19 mouse cellular contexts compared by ENCODE assay signal in the genomic region with DNA sequence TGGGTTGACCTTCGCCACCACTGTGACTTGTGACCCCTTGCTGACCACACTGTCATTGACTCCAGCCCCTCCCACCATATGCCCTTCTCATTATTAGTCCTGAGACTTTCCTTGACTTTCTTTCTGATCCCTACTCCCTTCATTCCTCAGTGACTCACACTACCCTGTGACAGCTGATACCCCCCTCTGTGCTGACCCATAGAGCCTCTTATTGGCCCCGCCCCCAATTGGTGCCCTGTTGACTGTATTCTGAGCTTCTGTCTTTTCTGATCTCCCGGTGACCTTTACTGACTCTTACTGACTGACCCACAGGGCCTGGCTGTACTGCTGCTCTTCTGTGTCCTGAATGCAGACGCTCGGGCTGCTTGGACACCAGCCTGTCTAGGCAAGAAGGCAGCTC. TPM values are rescaled to one million over a fixed set of nuclear protein-coding genes. Genes with fewer than 3 reads are reported as not detected.
DNase-seq lines count a peak whose midpoint lies in the region; ATAC-seq and TF ChIP-seq lines count a peak whose summit lies in the region.
"Had no signal": no experiment of that assay in that cellular context is flagged by ENCODE, and none has a peak within 500 bp of the region (broad histone marks: within the 10 kb centered on the region; RNA-seq: fewer than 3 reads in every experiment).

No protein-coding gene starts in this region.

- no peaks in the 10 kb centered on the region for H3K27me3 ChIP-seq in hindbrain, embryonic 11.5 days (ENCODE audit: control insufficient read depth, insufficient read depth, low read length)
- H3K27me3 ChIP-seq in hindbrain, embryonic 14.5 days (ENCODE audit: control insufficient read depth, insufficient read depth, low read length): no peaks in the 10 kb centered on the region
- H3K27me3 ChIP-seq in C2C12 (ENCODE audit: control insufficient read depth, insufficient read depth, insufficient read length): peaks cover 21% of the 10 kb centered on the region
- peaks cover 24% of the 10 kb centered on the region for H3K27me3 ChIP-seq in myocyte (ENCODE audit: control insufficient read depth, insufficient read depth, insufficient read length)
- no peaks in the 10 kb centered on the region for H3K27me3 ChIP-seq in intestine, postnatal 0 days (replicated peaks; ENCODE audit: control insufficient read depth, insufficient read depth, low read length)
- H3K27me3 ChIP-seq: forebrain, embryonic 13.5 days had no signal

- 63% methylated on average over 5 of the region's 5 CpGs for WGBS in hindbrain, embryonic 11.5 days
- WGBS in hindbrain, embryonic 14.5 days: 64% methylated on average over 5 of the region's 5 CpGs
- WGBS in intestine, postnatal 0 days: 76% methylated on average over 5 of the region's 5 CpGs

- H3K79me2 ChIP-seq in C2C12 (ENCODE audit: control insufficient read depth, insufficient read depth) (no peaks in the 10 kb centered on the region), myocyte (ENCODE audit: control insufficient read depth, insufficient read depth) (no peaks in the 10 kb centered on the region)

- H3K4me2 ChIP-seq in hindbrain, embryonic 11.5 days (replicated peaks; ENCODE audit: low read depth, low read length): no peak overlapping the region
- H3K4me2 ChIP-seq in hindbrain, embryonic 14.5 days (replicated peaks): no peak overlapping the region
- peak overlapping the region; percentile 44 for H3K4me2 ChIP-seq in myocyte (ENCODE audit: low read depth)
- no peak overlapping the region for H3K4me2 ChIP-seq in intestine, postnatal 0 days (replicated peaks; ENCODE audit: low read depth)
- H3K4me2 ChIP-seq: forebrain, embryonic 13.5 days; heart, embryonic 12.5 days had no signal

- DNase-seq in adrenal gland, adult 2 months: peak; percentile 56
- DNase-seq in adrenal gland, postnatal 4 days (ENCODE audit: low spot score in 2 of 2): no peak
- no peak for DNase-seq in hindbrain, embryonic 11.5 days (ENCODE audit: low spot score)
- no peak for DNase-seq in hindbrain, embryonic 14.5 days (ENCODE audit: low spot score)
- DNase-seq: cerebellum, adult 2 months; cerebellum, postnatal 10 days; forebrain, postnatal 0 days; gastrocnemius, postnatal 25 days; kidney, adult 18-20 months had no signal

- ATAC-seq in hindbrain, embryonic 11.5 days (ENCODE audit: low FRiP score): 0 out of 2 replicates have a peak, but pooled peaks have one; percentile 4
- no peak for ATAC-seq in hindbrain, embryonic 14.5 days (ENCODE audit: low FRiP score)
- no peak for ATAC-seq in intestine, postnatal 0 days
- ATAC-seq: forebrain, embryonic 13.5 days; forebrain, postnatal 0 days; hindbrain, embryonic 16.5 days; inflammation-experienced regulatory T-cells, adult 6 months had no signal

- H3K27ac ChIP-seq in hindbrain, embryonic 11.5 days (ENCODE audit: low read depth, low read length): no peak overlapping the region
- no peak overlapping the region for H3K27ac ChIP-seq in hindbrain, embryonic 14.5 days
- H3K27ac ChIP-seq in intestine, postnatal 0 days (ENCODE audit: low read depth, low read length): no peak overlapping the region
- H3K27ac ChIP-seq: embryonic facial prominence, embryonic 10.5 days; forebrain, embryonic 13.5 days; gastrocnemius, adult 2 months; hindbrain, embryonic 10.5 days had no signal

- H3K9ac ChIP-seq in hindbrain, embryonic 11.5 days (ENCODE audit: low read depth, low read length): no peak overlapping the region
- no peak overlapping the region for H3K9ac ChIP-seq in hindbrain, embryonic 14.5 days
- no peak overlapping the region for H3K9ac ChIP-seq in intestine, postnatal 0 days (ENCODE audit: low read depth, low read length)
- H3K9ac ChIP-seq: forebrain, embryonic 13.5 days; forebrain, postnatal 0 days; heart, embryonic 12.5 days had no signal

- no peaks in the 10 kb centered on the region for H3K4me1 ChIP-seq in hindbrain, embryonic 11.5 days (replicated peaks; ENCODE audit: control insufficient read depth, insufficient read depth, low read length)
- H3K4me1 ChIP-seq in hindbrain, embryonic 14.5 days (replicated peaks; ENCODE audit: control insufficient read depth, insufficient read depth, low read length): no peaks in the 10 kb centered on the region
- no peaks in the 10 kb centered on the region for H3K4me1 ChIP-seq in intestine, postnatal 0 days (replicated peaks; ENCODE audit: control insufficient read depth, insufficient read depth, low read length)
- H3K4me1 ChIP-seq: forebrain, embryonic 13.5 days had no signal

- 0 out of 2 replicates have a peak, but pooled peaks cover 10% of the 10 kb centered on the region for H3K36me3 ChIP-seq in hindbrain, embryonic 11.5 days (ENCODE audit: control insufficient read depth, insufficient read depth, low read length)
- peaks cover 98% of the 10 kb centered on the region for H3K36me3 ChIP-seq in hindbrain, embryonic 14.5 days (replicated peaks; ENCODE audit: control insufficient read depth, insufficient read depth)
- no peaks in the 10 kb centered on the region for H3K36me3 ChIP-seq in C2C12 (ENCODE audit: control insufficient read depth, insufficient read depth)
- H3K36me3 ChIP-seq in myocyte (ENCODE audit: control insufficient read depth, insufficient read depth): no peaks in the 10 kb centered on the region
- no peaks in the 10 kb centered on the region for H3K36me3 ChIP-seq in intestine, postnatal 0 days (ENCODE audit: control insufficient read depth, insufficient read depth)
- H3K36me3 ChIP-seq: heart, embryonic 12.5 days had no signal

- no peak overlapping the region for H3ac ChIP-seq in C2C12 (ENCODE audit: control insufficient read depth, insufficient read length, low read depth)
- no peak overlapping the region for H3ac ChIP-seq in myocyte (ENCODE audit: control insufficient read depth, insufficient read length)

- H3K9me3 ChIP-seq in hindbrain, embryonic 11.5 days (ENCODE audit: control insufficient read depth, low read length): no peaks in the 10 kb centered on the region
- H3K9me3 ChIP-seq in hindbrain, embryonic 14.5 days (ENCODE audit: control insufficient read depth, low read length): no peaks in the 10 kb centered on the region
- no peaks in the 10 kb centered on the region for H3K9me3 ChIP-seq in intestine, postnatal 0 days (ENCODE audit: control insufficient read depth)
- H3K9me3 ChIP-seq: embryonic facial prominence, embryonic 10.5 days; forebrain, embryonic 13.5 days; heart, embryonic 12.5 days; hindbrain, embryonic 10.5 days had no signal

- no peak for TF ChIP-seq POLR2A in myocyte (IDR thresholded peaks at IDR 0.05; ENCODE audit: insufficient read length, low read depth)

- TF ChIP-seq CTCF in C2C12 (IDR thresholded peaks at IDR 0.05; ENCODE audit: control insufficient read depth, insufficient read depth, insufficient read length): no peak
- no peak for TF ChIP-seq CTCF in intestine, postnatal 0 days (IDR thresholded peaks at IDR 0.05; ENCODE audit: low read depth)

- H3K4me3 ChIP-seq in hindbrain, embryonic 11.5 days (ENCODE audit: low read depth, low read length): no peak overlapping the region
- no peak overlapping the region for H3K4me3 ChIP-seq in hindbrain, embryonic 14.5 days (replicated peaks; ENCODE audit: low read length)
- H3K4me3 ChIP-seq in C2C12 (ENCODE audit: insufficient read depth, poor library complexity, severe bottlenecking) (no peak overlapping the region), myocyte (no peak overlapping the region)
- H3K4me3 ChIP-seq in intestine, postnatal 0 days (ENCODE audit: low read depth, low read length): no peak overlapping the region
- H3K4me3 ChIP-seq: embryonic facial prominence, embryonic 10.5 days; forebrain, embryonic 13.5 days; gastrocnemius, adult 2 months; heart, embryonic 12.5 days; hindbrain, embryonic 10.5 days had no signal

- no peaks in the 10 kb centered on the region for H3K79me3 ChIP-seq in C2C12 (ENCODE audit: low read depth)

TF ChIP-seq in C2C12, 6 proteins besides CTCF, POLR2A, EP300 and RAD21 (continues in another document):
- TF ChIP-seq MYOD1 (IDR thresholded peaks at IDR 0.05; ENCODE audit: control insufficient read depth, insufficient read length, low read depth) (peak; percentile 58), FOSL1 (IDR thresholded peaks at IDR 0.05; ENCODE audit: insufficient read depth, low read length, poor library complexity, severe bottlenecking) (no peak), CEBPB (IDR thresholded peaks at IDR 0.05; ENCODE audit: low read depth) (no peak)

TF ChIP-seq in myocyte, 11 proteins besides CTCF, POLR2A, EP300 and RAD21 (continues in another document):
- no peak for TF ChIP-seq TCF12 (IDR thresholded peaks at IDR 0.05; ENCODE audit: insufficient read depth, poor library complexity, severe bottlenecking)
- TF ChIP-seq E2F4 (IDR thresholded peaks at IDR 0.05; ENCODE audit: insufficient read depth): no peak
- no peak for TF ChIP-seq USF1 (IDR thresholded peaks at IDR 0.05; ENCODE audit: low read depth)
- no peak for TF ChIP-seq REST (IDR thresholded peaks at IDR 0.05; ENCODE audit: insufficient read depth, insufficient read length)

RNA-seq across cellular contexts. Expression of a gene that starts 7.7 kb away (rescaled TPM):
- total RNA-seq in adrenal gland, adult 2 months (2021): 10 to 100 TPM; 10.1 to 11.7 TPM
- 10.1 and 11.2 TPM in 2 replicates for polyA plus RNA-seq in adrenal gland, adult 2 months (2012; rRNA removed)
- 10 to 100 TPM; 11.4 to 11.9 TPM for total RNA-seq in adrenal gland, postnatal 4 days (2021)
- polyA plus RNA-seq in hindbrain, embryonic 11.5 days (2014; fragmentation: Nextera tagmentation; extraction: Ambion mirVana): 9.8 and 13.7 TPM in 2 replicates
- 19.1 and 21.5 TPM in 2 replicates for polyA plus RNA-seq in hindbrain, embryonic 14.5 days (2014; fragmentation: Nextera tagmentation; extraction: Ambion mirVana)
- polyA plus RNA-seq in C2C12 (2012; fragmentation: generic; extraction: Trizol) (4.3 TPM), myocyte (2012; fragmentation: generic; extraction: Trizol) (18.8 TPM)
- polyA plus RNA-seq in intestine, postnatal 0 days (2015; fragmentation: Nextera tagmentation; extraction: Ambion mirVana): 70.8 and 99.5 TPM in 2 replicates

RNA-seq across cellular contexts. Expression of a gene that starts 19.3 kb away (rescaled TPM):
- 1 to 10 TPM; 2.2 to 2.3 TPM for total RNA-seq in adrenal gland, adult 2 months (2021)
- polyA plus RNA-seq in adrenal gland, adult 2 months (2012; rRNA removed): 4.9 and 7.2 TPM in 2 replicates
- total RNA-seq in adrenal gland, postnatal 4 days (2021): 10 to 100 TPM; 11.0 to 13.6 TPM
- 10.1 and 16.8 TPM in 2 replicates for polyA plus RNA-seq in hindbrain, embryonic 11.5 days (2014; fragmentation: Nextera tagmentation; extraction: Ambion mirVana)
- polyA plus RNA-seq in hindbrain, embryonic 14.5 days (2014; fragmentation: Nextera tagmentation; extraction: Ambion mirVana): 15.4 and 16.0 TPM in 2 replicates
- polyA plus RNA-seq in C2C12 (2012; fragmentation: generic; extraction: Trizol) (0.05 TPM), myocyte (2012; fragmentation: generic; extraction: Trizol) (0.65 TPM)
- polyA plus RNA-seq in intestine, postnatal 0 days (2015; fragmentation: Nextera tagmentation; extraction: Ambion mirVana): 0.40 and 0.93 TPM in 2 replicates
- polyA plus RNA-seq: inflammation-experienced regulatory T-cells, adult 6 months had no signal

RNA-seq across cellular contexts. Expression of a gene that starts 37.2 kb away (rescaled TPM):
- total RNA-seq in adrenal gland, adult 2 months (2021): 10 to 100 TPM; 11.1 to 12.0 TPM
- polyA plus RNA-seq in adrenal gland, adult 2 months (2012; rRNA removed): 43.1 and 54.5 TPM in 2 replicates
- total RNA-seq in adrenal gland, postnatal 4 days (2021): 10 to 100 TPM; 10.9 to 14.5 TPM
- 10.5 and 13.0 TPM in 2 replicates for polyA plus RNA-seq in hindbrain, embryonic 11.5 days (2014; fragmentation: Nextera tagmentation; extraction: Ambion mirVana)
- polyA plus RNA-seq in hindbrain, embryonic 14.5 days (2014; fragmentation: Nextera tagmentation; extraction: Ambion mirVana): 28.5 and 29.6 TPM in 2 replicates
- polyA plus RNA-seq in C2C12 (2012; fragmentation: generic; extraction: Trizol): 7.5 TPM
- polyA plus RNA-seq in myocyte (2012; fragmentation: generic; extraction: Trizol): 5.9 TPM
- polyA plus RNA-seq in intestine, postnatal 0 days (2015; fragmentation: Nextera tagmentation; extraction: Ambion mirVana): 5.4 and 6.8 TPM in 2 replicates
